Mouse (Mus musculus) regulatory T cell (primary cell): ENCODE results near the gene Frmd6.

Source experiments
- in situ Hi-C: fragments of 300-600 bp; cut with MboI, MseI; formaldehyde crosslinking; loops from one replicate; pipeline ENCODE4 v1.15.1; 2025; ENCODE audit warnings: high pct_unique_total_duplicates

The Frmd6 gene

GRCm38 (mm10) chr12:70807975-70808374 lies 17.3 kb upstream of the Frmd6 start:
- in situ Hi-C loops = no loop called here

- in situ Hi-C loops = loop anchor here (10.0 kb wide), 1 partner anchor 315 kb away; no protein-coding TSS in a partner anchor
These were observed 15.4 kb upstream of the Frmd6 start for GRCm38 (mm10) chr12:70809957-70810356.

- in situ Hi-C loops = loop anchor here (10.0 kb wide), 1 partner anchor 317 kb away; no protein-coding TSS in a partner anchor
These were observed 13.5 kb upstream of the Frmd6 start for GRCm38 (mm10) chr12:70811772-70812171.

GRCm38 (mm10) chr12:70812176-70812575 lies 13.1 kb upstream of the Frmd6 start:
- in situ Hi-C loops = loop anchor here (10.0 kb wide), 1 partner anchor 317 kb away; no protein-coding TSS in a partner anchor

GRCm38 (mm10) chr12:70812822-70813465 lies 12.4 kb upstream of the Frmd6 start:
- in situ Hi-C loops = loop anchor here (10.0 kb wide), 1 partner anchor 318 kb away; no protein-coding TSS in a partner anchor

GRCm38 (mm10) chr12:70816731-70817130 lies 8.6 kb upstream of the Frmd6 start:
- in situ Hi-C loops = loop anchor here (10.0 kb wide), 1 partner anchor 322 kb away; no protein-coding TSS in a partner anchor

GRCm38 (mm10) chr12:70824017-70824416 lies 1.3 kb upstream of the Frmd6 start:
- in situ Hi-C loops = no loop called here

GRCm38 (mm10) chr12:70825651-70826317 lies 470 bp downstream of the Frmd6 start:
- in situ Hi-C loops = loop anchor here (25.0 kb wide), 1 partner anchor 1663 kb away; the partner anchor contains the start of genes Lrr1 and Rps29

GRCm38 (mm10) chr12:70826318-70827072 lies 1.2 kb downstream of the Frmd6 start:
- in situ Hi-C loops = loop anchor here (25.0 kb wide), 1 partner anchor 1664 kb away; the partner anchor contains the start of genes Lrr1 and Rps29

GRCm38 (mm10) chr12:70827187-70827900 lies 2.0 kb downstream of the Frmd6 start:
- in situ Hi-C loops = loop anchor here (25.0 kb wide), 1 partner anchor 1665 kb away; the partner anchor contains the start of genes Lrr1 and Rps29

- in situ Hi-C loops = loop anchor here (25.0 kb wide), 1 partner anchor 1666 kb away; the partner anchor contains the start of genes Lrr1 and Rps29
These were observed 2.6 kb downstream of the Frmd6 start for GRCm38 (mm10) chr12:70827901-70828271.

- in situ Hi-C loops = loop anchor here (25.0 kb wide), 1 partner anchor 1669 kb away; the partner anchor contains the start of genes Lrr1 and Rps29
These were observed 5.8 kb downstream of the Frmd6 start for GRCm38 (mm10) chr12:70830982-70831566.

GRCm38 (mm10) chr12:70832216-70832998 lies 7.1 kb downstream of the Frmd6 start:
- in situ Hi-C loops = loop anchor here (25.0 kb wide), 1 partner anchor 1670 kb away; the partner anchor contains the start of genes Lrr1 and Rps29

GRCm38 (mm10) chr12:70833050-70833449 lies 7.7 kb downstream of the Frmd6 start:
- in situ Hi-C loops = loop anchor here (25.0 kb wide), 1 partner anchor 1671 kb away; the partner anchor contains the start of genes Lrr1 and Rps29

- in situ Hi-C loops = loop anchor here (25.0 kb wide), 1 partner anchor 1672 kb away; the partner anchor contains the start of genes Lrr1 and Rps29
These were observed 8.7 kb downstream of the Frmd6 start for GRCm38 (mm10) chr12:70834043-70834442.

GRCm38 (mm10) chr12:70835004-70835403 lies 9.7 kb downstream of the Frmd6 start:
- in situ Hi-C loops = loop anchor here (5.0 to 25.0 kb wide), 2 partner anchors 72 to 1673 kb away; partner anchors contain the start of genes Lrr1 and Rps29

- in situ Hi-C loops = loop anchor here (5.0 to 25.0 kb wide), 2 partner anchors 69 to 1676 kb away; partner anchors contain the start of genes Lrr1 and Rps29
These were observed 12.5 kb downstream of the Frmd6 start for GRCm38 (mm10) chr12:70837792-70838321.

- in situ Hi-C loops = loop anchor here (25.0 kb wide), 1 partner anchor 1683 kb away; the partner anchor contains the start of genes Lrr1 and Rps29
These were observed 20.1 kb downstream of the Frmd6 start for GRCm38 (mm10) chr12:70845371-70845770.

- in situ Hi-C loops = loop anchor here (25.0 kb wide), 1 partner anchor 1687 kb away; the partner anchor contains the start of genes Lrr1 and Rps29
These were observed 23.7 kb downstream of the Frmd6 start for GRCm38 (mm10) chr12:70849024-70849423.
